Mouse (Mus musculus) G1E (cell line): Measurements from ENCODE around the gene Des.

ENCODE experiments used
- CTCF ChIP-seq: IDR thresholded peaks from 2 replicates; pipeline ENCODE4 v1.5.1; 2012; ENCODE audit warnings: low read depth, low read length, inconsistent platforms, mixed read lengths
- GATA1 ChIP-seq: IDR thresholded peaks from 2 replicates; pipeline ENCODE4 v1.6.1; 2012; ENCODE audit warnings: borderline replicate concordance, low read length, inconsistent platforms, mixed read lengths

GRCm38 (mm10) chr1:75318301-75318700 is 41.8 kb upstream of the Des start:
- TF ChIP-seq GATA1 (no peak), CTCF (no peak)
